Mouse (Mus musculus) urinary bladder, postnatal 4 days (tissue): ENCODE measurements around the gene Zfp711.

ENCODE experiments used
- DNase-seq, 2 experiments: peaks; one replicate each; pipeline ENCODE4 v3.0.0; 2021 to 2022; ENCODE audit warnings: low spot score in 2 of 2

The Zfp711 gene

DNA sequence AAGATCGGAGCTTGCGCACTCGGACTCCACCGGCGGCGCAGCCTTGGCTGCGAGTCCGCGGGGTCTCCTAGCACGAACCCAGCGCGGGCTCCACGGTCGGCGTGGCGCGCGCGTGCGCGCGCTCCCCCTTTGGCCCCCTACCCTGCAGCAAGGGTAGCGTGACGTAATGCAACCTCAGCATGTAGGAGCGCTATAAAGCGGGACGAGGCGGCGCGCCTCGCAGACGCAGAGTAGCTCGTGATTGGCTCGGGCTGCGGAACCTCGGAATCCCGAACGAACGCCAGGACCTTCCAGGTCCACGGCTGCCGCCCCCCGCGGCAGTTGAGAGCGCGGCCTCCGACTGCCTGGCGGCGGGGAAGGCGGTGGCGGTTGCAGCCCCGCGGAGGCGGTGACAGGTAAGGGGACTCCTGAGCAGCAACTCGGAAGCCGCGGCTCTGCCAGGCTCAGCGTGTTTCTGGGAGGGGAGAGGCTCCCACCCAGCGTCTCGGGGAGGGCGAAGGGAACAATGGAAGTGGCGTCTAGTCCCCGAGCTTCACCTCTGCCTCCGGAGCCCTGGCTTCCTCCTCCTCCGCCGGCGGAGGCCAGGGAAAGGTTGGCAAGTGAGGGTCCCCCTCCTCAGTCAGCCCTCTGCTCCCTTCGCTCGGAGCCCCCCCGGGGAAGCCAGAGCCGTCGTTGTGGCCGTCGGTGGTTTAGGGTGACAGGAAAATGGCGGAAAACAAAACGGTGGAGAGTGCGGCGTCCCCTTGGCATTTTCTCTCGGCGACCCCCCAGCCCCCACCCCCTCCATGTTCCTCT, at the start of gene Zfp711:
Gene Zfp711, plus strand, starts transcription at position 16 of the 795 bp plus-strand sequence.
- DNase-seq = peak; percentile 53 to 60

DNA sequence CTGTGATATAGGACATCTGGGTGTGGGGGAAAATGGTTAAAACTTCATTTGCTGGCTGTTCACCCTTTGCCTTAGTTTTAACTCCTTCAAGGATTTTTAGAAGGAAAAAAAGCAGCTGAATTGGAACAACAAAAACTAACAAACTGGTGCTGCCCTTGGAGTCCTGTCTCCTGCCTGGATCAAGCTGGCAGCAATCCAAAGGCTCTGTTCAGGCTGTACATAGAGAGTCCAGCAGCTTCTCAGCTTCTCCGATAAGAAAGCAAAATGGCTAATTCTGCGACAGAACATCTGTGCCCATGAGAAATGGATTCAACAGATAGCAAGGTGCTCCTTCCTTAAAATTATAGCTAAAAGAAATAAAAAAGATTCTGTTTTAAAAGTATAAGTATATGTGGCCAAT, 32.6 kb upstream of the Zfp711 start:
- no peak for DNase-seq

DNA sequence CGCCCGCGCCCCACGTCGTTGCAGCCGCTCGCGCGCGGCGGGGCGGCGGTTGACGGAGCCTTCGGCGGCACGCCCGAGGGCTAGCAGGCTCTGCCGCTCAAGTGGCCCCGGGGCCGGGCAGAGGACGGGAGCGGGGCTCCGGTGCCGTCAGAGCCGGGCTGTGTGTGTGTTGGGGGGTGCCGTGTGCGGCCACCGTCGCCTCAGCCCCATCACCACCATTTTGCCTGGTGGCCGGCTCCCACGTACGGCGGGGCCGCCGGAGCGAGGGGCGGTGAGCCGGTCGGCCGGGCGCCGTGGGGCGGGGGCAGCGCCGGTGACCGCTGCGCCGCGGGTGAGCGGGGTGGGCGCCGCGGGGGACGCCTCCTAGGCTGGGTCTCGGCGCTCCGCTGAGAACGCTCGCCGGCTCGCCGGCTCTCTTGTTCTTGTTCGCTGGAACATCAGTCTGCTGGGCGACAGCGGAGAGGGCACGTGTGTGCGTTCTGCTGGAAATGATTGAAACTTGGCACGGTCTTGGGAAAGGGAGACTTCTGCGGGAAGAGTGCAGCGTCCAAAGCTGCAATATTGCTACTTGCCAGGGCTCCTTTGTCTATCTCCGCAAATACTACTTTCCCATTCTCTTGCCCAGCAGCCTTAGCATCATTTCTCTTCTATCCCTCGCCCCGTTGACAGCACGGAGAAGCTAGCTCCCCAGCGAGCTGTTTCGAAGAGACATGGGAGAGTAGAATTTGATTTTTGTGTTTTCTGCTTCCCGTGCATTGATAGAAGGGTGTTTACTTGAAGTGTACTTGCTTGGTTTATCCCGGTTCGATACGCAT, 1.2 kb downstream of the Zfp711 start:
- peak; percentile 17 to 57 for DNase-seq

DNA sequence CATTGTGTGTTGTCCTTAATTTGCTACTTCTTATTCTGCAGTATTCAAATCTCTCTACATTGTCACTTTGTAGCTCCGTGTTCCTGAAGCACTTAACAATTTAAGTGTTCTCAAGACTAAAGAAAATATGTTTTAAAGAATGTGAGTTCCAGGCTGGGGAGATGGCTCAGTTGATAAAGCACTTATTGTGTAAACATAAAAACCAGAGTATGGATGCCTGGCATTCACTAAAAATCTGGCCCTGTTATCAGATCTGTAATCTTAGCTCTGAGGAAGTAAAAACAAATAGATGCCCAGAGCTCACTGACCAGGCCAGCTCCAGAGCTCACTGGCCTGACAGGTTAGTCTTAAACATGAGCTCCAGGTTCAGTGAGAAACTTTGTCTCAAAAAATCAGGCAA, 75.2 kb downstream of the Zfp711 start:
- no peak for DNase-seq

DNA sequence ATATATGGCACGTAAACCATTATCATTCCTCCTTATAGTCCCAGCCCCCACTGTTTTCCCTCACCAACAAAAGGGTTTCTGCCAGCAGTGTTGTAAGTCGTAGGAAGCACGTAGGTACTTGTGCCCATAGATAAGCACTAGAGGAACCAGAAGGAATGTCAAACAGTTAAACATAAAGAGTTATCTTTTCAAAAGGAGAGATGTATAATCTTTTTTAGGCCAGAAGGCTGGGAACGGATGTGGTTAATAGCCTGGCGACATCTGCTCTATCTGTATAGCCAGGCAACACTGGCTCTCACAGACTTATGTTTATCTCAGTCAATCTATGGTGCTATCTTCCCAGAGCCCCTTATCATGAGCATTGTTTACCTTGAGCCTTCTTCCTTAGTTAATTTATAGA, 80.3 kb downstream of the Zfp711 start:
- DNase-seq = no peak
